Mouse (Mus musculus): Measurements from ENCODE around the gene Telo2.

- TF ChIP-seq CTCF (IDR thresholded peaks at IDR 0.05; ENCODE audit: low read depth): no peak
- no peak for TF ChIP-seq EP300 (IDR thresholded peaks at IDR 0.05; ENCODE audit: low read depth)
Measured at GRCm38 (mm10) chr17:25064351-25064750, 51.4 kb downstream of the Telo2 start.

All from liver, embryonic 14.5 days (tissue).